Mouse (Mus musculus): Measurements from ENCODE around the gene Ggct.
A peak's percentile ranks its signal among the peaks of the same experiment; 100 is the strongest.

Gene Ggct

DNA sequence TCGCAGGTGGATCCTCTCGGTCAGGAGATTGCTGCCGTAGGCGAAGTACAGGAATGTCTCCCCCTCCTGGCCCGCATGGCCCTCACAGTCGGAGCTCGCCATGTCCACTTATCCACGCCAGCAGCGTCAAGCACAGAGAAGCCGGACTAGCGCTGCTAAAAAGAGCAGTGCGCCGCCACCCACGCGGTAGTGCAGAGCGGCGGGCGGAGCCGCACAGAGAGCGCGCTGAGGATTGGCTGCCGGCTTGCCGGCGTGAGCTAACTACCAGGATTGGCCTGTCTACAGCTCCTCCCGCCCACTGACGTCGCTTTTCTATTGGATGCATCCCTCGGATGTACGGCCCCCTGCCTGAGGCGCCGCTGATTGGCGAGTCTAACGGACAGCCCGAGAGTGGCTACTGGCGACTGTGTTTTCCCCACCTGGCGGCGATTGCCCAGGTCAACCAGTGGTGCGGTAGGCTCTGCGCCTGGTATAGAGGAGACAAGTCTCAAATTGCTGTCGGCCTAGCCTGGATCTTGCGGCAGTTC lies at the start of gene Ggct:
Gene Ggct, minus strand, starts transcription at position 217 of the 527 bp plus-strand sequence.
- peak; percentile 79 for DNase-seq (ENCODE audit: low read depth)

DNA sequence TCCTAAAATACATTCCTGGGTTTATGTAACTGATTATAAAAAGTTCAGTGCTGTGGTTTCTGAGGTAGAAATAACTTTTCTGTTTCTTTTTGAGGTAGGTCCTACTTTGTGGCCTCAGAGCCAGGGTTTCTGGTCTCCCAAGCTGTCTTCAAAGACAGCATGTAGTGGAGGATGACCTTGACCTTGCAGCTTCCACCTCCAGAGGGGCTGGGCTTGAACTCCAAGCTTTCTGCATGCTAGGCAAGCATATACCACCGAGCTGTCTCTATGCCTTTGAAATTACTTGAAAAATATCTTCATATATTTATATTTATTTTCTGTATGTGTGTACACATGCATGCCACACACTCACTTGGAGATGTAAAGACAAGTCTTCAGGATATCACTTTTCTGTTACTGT lies 47.3 kb upstream of the Ggct start:
- DNase-seq (ENCODE audit: low read depth) = no peak

DNA sequence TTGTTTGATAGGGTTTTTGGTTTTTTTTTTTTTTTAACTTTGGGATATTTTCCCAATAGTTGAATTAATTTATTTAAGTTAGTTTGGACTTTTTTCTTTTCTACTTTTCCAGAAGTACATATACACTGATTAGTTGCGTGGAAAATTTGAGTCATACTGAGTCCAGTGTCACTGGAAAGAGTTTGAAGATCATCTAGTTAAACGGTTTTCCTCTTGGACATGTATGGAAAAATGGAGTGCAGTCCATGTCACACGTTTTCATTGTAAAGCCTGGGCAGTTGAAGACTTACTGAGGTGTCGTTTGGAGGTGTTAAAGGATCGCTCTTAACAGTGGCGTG lies 46.7 kb upstream of the Ggct start:
- no peak for DNase-seq (ENCODE audit: low read depth)

DNA sequence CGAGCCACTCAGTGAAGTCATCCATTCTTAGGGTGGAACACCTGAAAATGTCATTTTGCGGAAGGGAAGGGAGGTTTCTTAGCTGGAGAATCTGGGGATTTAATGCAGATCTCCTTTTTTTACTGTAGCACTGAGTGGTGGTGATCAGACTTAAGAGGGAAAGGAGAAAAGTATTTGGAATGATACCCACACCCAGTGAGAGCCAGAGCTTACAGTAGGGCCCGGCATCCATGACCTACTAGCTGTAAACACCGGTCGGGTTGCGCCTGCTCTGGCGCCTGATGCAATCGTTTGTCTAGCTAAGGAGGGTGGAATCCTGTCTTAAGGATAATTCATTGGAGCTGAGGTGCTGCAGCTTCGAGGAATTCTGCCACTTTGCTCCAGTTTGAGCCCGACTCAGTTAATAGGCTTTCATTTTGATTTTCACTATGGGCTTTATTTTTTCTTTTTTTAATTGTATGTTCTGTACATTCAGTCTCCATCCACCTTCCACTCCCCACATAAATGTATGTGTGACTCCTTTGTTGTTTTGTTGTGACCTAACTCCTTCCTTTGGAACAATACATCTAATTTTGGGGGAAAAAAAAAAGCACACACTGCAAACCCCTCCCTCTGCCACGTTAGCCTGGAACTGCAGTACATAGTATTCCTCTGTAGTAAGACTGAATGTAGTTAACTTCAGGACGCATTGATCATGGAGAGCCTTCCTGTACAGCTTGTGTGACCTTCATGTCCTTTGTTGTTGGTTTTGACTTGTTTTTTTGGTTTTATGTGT lies 46.1 kb upstream of the Ggct start:
- DNase-seq (ENCODE audit: low read depth) = no peak

DNA sequence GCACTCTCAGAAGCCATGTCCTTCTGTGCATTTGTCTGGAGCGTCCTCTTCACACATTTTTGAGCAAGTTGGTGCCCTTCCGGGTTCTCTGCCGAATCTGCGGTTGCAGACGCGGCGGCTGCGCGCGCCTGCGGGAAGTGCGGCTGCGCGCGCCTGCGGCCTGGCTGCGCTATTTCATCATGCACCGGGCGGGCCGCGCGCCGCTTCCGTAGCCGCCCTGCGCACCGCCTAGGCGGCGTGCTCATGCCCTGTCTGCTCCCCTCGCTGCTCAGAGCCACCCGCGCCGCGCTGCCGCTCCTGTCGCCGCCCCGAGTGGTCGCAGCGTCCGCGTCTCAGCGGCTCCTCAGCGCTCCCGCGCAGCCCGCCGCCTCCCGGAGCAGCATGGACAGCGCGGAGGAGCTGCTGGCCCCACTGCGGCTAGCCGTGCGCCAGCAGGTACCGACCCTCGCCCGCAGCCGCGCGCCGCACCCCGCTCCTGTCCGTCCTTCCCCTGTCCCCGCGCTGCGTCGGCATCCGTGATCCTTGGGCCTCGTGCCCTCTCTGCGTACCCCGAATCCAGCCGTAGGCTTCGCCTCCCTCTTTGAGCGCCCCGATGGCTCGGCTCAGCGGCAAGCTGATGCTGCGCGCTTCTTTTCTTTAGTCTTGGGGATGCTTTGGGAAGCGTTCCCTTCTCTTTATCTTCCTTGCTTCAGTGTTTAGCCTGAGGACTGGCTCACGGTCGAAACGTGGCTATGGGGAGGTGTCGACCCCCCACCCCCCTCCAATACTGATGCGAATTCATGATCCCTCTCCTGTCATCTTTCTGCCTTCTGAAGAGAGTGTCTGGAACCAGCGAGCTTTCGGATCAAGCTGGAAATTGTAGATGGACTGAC lies 45.3 kb upstream of the Ggct start, which contains the start of gene Gars:
Gene Gars, plus strand, starts transcription at position 209 of the 872 bp plus-strand sequence.
- peak; percentile 73 for DNase-seq (ENCODE audit: low read depth)

DNA sequence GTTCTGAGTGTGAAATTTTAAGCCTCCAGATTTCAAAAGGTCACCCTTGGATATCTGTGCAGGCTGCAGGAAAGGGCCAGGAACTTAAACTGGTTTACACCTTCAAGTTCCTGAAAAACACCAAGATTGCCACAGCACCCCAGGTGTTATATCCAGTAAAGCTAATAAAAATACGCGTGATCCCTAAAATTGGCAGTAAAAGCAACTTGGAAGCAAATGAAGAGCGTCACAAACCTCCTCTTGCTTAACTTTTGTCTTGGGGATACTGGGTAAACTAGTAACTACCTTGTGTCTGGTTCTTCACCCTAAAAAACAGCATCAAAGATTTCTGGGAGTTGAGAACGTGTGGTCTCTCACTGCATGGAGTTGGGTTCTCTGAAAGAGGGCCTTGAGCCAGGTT lies 44.0 kb upstream of the Ggct start:
- no peak for DNase-seq (ENCODE audit: low read depth)

DNA sequence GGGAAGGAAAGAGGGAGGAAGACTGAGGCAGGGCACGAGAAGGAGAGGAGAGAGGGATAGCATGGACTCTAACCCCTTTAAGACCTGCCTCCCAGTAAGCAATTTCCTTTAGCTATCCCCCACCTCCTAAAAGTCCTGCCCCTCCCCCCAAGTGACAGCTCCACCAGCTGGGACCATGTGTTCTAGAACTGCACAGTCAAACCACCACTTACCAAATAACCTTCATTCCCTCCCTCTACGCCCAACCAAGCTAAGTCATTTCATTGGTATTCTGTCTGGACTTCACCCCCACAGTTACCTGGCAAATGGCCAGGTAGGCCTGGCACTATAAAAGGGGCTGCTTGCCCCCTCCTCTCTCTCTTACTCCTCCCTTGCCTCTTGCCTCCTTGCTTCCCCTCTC lies 34.9 kb upstream of the Ggct start:
- DNase-seq (ENCODE audit: low read depth) = no peak

DNA sequence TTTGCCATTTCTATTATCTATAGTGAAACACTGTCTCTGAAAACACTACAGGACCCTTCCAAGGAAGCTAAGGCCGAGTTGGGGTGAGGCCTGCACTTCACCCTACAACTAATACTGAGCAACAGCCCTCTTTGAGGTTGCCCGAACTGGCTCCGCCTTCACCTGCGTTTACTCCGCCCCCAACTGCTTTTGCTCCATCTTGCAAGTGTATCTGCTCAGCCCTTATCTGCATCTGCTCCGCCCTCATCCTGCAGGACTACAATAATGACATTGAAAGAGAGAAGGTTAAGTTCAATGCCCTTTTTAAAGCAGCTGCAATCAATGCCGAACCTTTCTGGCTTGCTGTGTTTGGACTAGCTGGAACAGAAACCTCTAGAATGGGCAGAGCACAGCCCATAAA lies 29.1 kb upstream of the Ggct start:
- DNase-seq (ENCODE audit: low read depth) = no peak

DNA sequence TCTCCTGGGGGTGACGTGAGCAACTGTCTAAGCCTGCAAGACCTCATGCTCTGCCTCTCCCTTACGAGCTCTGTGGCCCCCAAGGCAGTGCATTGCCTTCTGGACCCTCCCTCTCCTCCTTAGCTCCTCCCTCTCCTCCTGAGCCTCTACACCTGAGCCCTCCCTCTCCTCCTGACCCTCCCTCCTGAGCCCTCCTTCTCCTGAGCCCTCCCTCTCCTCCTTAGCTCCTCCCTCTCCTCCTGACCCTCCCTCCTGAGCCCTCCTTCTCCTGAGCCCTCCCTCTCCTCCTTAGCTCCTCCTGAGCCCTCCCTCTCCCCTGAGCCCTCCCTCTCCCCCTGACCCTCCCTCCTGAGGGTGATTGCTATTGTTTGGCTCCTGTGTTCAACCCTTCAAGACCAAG lies 25.7 kb upstream of the Ggct start:
- no peak for DNase-seq (ENCODE audit: low read depth)

DNA sequence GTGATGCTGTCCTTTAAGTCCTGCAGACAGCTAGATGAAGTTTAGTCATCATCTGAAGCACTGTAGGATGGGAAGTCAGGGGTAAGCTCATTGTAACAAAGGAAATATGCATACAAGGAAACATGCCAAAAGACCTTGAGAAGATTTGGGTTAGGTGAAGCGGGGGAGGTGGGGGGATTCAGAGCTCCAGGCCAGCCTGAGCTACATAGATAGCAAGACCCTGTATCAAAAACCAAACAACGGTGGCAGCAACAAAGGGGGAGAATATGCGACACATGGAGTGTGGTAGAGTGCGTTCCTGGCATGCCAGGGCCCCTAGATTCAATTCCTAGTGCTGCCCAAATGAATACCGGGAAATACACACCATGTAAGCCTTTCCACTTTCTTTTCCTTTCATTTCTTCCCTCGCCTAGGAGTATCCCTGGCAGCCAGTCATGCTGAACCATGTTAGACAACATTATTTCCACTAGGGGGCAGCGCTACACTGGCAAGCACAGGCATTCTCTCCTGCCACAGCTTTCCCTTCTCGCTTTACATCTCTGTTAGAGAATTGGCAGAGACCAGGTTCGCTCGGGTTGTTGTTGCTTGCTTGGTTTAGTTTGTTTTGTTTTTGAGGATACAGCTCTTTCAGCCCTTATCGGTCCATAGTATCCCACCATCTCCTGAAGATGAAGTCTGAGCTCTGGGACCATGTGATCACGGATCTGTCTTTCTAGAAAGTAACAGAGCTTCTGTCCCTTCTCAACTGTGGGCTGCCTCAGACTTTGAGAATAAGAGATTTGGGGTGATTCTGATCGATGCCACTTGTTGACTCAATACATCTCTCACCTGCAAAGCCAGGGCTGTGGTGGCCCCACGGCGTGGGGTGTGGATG lies 24.2 kb upstream of the Ggct start:
- no peak for DNase-seq (ENCODE audit: low read depth)

DNA sequence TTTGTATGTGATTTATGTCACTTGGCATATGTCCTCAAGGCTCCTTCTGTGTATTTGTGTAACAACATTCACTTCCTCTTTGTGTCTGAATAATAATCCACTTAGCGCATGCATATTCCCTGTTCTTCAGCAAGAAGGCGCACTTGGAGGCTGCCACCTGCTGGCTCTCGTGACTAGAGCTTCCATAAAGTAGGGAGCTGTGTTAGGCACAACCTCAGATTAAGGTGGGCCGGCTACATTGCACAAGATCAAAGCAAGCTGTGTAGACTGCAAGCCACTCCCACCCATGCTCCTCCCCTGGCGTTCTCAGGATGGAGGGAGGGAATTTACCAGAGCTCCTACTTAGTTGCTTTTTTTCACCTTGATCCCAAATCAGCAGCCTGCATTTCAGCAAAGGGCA lies 23.5 kb upstream of the Ggct start:
- no peak for DNase-seq (ENCODE audit: low read depth)

DNA sequence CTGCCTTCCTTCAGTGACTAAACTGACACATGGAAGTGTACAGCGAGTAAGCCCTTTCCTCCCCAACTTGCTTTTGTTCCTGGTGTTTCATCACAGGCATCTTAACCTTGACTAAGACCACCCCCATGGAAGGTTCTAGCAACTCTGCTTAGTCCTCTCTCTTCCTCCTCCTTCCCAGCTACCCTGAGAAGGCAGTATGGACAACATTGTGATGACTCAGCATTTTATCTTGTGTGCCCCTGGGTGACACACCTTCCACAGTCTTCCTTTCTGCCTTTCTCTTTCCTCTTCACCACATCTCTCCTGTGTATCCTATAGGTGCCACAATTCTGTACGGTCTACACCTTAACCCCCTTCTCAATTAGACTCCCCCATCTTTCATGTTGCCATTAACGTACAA lies 21.4 kb upstream of the Ggct start:
- DNase-seq (ENCODE audit: low read depth) = no peak

DNA sequence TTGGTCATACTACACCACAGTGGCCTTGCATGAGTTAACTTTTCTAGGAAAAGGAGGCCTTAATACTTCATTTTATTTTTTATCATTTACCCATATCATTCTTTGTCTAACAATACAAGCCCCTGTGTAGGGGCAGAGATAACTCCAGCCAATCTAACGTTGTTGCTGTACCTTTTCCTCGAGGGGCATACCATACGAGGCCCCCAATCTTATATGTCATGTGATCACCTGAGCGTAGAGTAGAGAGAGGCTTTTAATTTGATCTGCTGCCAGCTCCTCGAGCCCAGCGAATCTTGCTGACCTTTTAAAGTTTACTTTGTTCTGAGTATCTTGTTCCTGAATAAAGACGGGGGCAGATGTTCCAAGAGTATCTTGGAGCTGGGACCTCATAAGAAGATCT lies 19.8 kb upstream of the Ggct start:
- DNase-seq (ENCODE audit: low read depth) = no peak

DNA sequence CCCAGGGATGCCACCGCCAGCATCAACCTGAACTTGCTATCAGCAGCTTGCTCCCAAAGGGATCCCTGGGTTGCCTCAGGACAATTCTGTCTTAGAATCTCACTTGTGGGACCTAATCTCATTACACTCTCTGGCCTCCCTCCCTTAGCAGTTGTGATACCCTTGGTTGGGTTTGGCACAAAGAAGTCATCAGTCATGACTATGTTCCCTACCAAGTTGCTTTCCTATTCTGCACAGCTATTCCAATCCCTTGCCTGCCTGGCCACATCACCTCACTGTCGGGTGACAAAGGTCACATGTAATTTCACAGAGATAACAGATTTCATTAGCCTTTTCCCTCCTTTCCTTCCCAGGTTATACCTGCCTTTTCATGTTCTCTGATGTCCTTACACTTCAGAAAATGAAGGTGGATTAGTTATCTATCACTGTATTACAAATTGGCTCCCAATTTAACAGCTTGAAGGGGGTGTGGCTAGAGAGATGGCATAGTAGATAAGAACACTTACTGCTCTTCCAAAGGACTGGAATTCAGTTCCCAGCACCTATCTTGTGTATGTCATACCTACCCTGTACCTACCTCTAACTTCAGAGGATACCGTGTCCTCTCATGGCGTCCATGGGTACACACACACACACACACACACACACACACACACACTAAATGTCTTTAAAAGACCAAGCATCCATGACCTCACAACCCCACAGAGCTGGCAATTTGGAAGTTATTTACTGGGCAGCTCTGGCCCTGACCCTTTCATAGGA lies 17.8 kb upstream of the Ggct start:
- no peak for DNase-seq (ENCODE audit: low read depth)

DNA sequence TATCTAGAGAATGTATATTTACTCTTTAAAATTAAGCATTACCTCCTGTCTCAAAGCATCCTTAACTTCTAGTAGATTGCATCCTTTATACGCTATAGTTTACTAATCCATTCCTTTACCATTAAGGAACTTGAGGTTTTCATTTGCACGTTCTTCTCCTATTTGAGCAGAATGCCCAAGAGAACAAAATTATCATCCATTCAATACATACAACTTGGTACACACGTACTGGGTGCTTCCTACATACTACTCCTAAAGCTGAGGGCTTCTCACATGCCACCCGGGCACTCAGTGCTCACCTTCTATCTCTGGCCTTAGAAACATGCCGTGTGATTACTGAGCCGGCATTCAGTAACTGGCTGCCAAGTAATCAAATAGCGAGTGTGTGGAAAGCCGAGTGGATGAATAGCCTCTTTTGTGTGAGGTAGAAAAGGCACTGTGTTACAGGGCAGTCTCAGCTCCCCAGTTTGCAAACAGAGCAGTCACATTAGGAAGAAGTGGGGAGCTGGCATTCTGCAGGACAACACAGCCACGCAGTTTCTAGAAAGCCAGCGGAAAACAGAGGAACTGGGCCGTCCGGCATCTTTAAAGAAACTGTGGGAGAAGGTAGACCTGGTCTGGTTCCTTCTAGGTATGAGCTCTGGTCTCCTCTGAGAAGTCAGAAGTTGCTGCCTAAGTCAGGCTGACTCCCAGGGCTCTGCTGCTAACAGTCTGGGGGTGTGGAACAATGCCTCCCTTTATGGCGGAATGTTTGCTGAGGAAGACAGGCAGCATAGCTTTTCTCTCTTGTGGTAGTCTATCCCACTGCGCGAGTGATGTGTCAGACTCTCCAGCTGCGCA lies 16.9 kb upstream of the Ggct start:
- DNase-seq (ENCODE audit: low read depth) = no peak

DNA sequence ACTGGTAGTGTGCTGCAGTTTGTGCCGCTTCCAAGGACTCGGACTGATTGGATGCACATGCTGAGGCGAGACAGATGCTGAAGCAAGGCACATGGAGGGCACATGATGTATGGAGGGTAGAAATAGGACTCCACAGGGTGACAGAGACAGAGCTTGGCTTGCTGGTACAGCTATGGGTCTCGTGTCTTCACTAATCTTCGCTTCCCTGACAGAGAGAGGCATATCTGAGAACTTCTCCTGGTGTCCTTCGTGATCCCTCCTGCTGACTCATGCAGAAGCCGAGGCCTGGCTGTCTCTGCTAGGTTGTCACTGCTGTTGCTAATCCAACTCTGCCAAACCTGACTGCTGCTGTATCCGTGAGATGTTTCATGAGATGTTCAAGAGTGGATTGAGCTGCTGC lies 15.7 kb upstream of the Ggct start:
- DNase-seq (ENCODE audit: low read depth) = no peak

DNA sequence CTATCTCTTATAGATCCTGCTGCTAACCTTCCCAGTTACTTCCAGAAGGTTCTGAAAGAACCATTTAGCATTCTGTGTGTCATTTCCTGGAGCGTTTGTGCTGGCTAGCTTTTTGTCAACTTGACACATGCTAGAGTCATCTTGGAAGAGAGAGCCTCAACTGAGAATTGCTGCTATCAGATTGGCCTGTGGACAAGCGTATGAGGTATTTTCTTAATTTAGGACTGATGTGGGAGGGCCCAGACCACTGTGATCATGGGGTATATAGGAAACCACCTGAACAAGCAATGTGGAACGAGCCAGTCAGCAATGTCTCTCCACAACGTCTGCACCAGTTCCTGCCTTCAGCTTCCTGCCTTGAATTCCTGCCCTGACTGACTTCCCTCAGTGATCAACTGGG lies 10.8 kb upstream of the Ggct start:
- no peak for DNase-seq (ENCODE audit: low read depth)

DNA sequence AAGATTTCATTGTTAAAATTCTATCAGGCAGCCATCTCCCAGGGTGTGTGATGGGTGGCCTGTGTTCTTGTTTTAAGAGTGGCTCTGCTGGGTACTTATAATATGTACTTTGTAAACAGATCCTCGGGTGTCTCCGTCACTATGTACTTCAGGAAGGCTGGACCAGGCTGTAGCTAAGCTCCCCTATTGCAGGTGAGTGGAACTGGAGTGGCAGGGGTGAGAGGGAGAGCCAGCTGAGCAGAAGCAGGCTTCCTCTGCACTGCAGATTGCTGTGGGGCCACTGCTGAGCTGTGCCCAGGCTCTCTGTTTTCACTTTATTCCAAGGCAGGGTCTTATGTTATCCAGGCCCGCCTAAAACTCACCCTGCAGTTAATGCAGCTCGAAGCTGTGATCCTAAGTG lies 9.7 kb upstream of the Ggct start:
- no peak for DNase-seq (ENCODE audit: low read depth)

DNA sequence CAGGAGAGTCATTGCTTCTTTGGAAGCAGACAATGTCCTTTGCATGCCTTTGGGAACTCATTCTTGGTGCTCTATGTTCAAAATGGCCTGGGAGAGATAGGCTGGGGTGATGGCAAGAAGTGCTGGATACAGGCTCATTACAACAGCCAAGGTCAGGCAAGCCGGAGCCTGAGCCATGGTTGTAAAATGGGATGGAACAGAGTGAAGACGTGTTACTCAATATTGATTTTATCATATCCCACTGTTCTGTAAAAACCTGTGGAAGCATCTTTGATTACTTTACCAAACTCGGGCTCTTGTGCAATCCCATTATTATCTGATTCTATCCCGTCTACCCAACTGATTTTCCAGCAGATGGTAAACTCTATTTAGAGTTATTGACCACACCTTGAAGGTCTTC lies 8.6 kb upstream of the Ggct start:
- no peak for DNase-seq (ENCODE audit: low read depth)

DNA sequence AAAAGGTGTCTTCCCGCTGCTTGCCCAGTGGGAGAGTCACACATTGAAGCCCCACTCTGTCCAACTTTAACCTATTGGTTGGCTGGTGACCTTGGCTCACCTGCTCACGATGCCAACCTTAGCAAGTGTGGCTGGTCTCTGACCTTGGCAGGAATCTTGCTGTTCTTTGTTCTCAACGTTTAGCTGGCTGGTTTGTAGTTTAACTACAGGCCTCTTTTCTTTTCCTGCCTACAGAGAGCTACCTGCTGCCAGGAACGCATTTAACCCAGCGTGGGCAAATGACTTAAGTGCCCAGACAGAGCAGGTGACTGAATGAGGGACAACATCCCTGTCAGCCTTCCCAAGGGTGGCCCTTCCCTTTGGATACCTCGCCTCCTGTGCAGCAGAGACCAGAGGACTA lies 5.0 kb upstream of the Ggct start:
- no peak for DNase-seq (ENCODE audit: low read depth)

DNA sequence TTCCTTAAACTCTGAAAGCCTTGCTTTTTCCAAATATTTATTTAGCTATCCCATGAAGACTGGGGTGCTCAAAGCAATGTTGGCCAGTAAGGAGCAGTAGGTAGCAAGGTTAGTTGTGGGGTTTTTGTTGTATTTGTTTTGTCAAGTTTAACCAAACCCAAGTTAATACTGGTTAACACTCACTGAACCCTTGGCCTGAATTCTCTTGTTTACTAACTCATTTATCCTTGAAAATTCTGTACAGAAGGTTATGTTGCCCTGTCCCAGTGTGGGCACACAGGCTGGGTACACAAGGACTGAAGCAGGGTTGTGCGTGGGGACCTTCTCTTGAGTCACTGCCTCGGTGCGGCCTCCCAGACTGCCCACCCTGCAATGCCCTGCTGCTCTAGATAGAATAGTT lies 3.6 kb upstream of the Ggct start:
- no peak for DNase-seq (ENCODE audit: low read depth)
